In genomic region chr17:83953656-83954055, GRCm38 (mm10) we compare ENCODE assay signal across 7 mouse cellular contexts.
A peak's percentile ranks its signal among the peaks of the same experiment; 100 is the strongest.
DNase-seq lines count a peak whose midpoint lies in the region; ATAC-seq and TF ChIP-seq lines count a peak whose summit lies in the region.

No protein-coding gene starts in this region.

- H3K4me2 ChIP-seq in hindbrain, embryonic 16.5 days (ENCODE audit: low read length): no peak overlapping the region
- H3K4me2 ChIP-seq in liver, embryonic 16.5 days (ENCODE audit: low read depth, low read length): no peak overlapping the region

- H3K9me3 ChIP-seq in hindbrain, embryonic 16.5 days (ENCODE audit: control insufficient read depth, low read length): no peaks in the 10 kb centered on the region
- no peaks in the 10 kb centered on the region for H3K9me3 ChIP-seq in liver, embryonic 16.5 days (replicated peaks; ENCODE audit: control insufficient read depth, low read length)

- H3K36me3 ChIP-seq in hindbrain, embryonic 16.5 days (ENCODE audit: control insufficient read depth, insufficient read depth, low read length): no peaks in the 10 kb centered on the region
- H3K36me3 ChIP-seq in liver, embryonic 16.5 days (ENCODE audit: control insufficient read depth, insufficient read depth): no peaks in the 10 kb centered on the region

- H3K27me3 ChIP-seq in hindbrain, embryonic 16.5 days (replicated peaks; ENCODE audit: control insufficient read depth, insufficient read depth, low read length): no peaks in the 10 kb centered on the region; the same call in none of the 2 replicates
- H3K27me3 ChIP-seq in liver, embryonic 16.5 days (ENCODE audit: control insufficient read depth, insufficient read depth, low read depth, low read length): no peaks in the 10 kb centered on the region

- no peak overlapping the region; the same call in 1 of the 2 replicates for H3K9ac ChIP-seq in hindbrain, embryonic 16.5 days (ENCODE audit: low read depth, low read length)
- H3K9ac ChIP-seq in liver, embryonic 16.5 days (ENCODE audit: low read depth, low read length): no peak overlapping the region

- TF ChIP-seq POLR2A in cortical plate, adult 2 months (IDR thresholded peaks at IDR 0.05; ENCODE audit: extremely low read depth, insufficient read depth, low read length): no peak

- DNase-seq in Muller cell, postnatal 12 days (ENCODE audit: inconsistent ontology term): peak; percentile 81
- no peak for DNase-seq in right cerebral cortex, postnatal 25 days
- DNase-seq in B cell, adult 2 months: no peak
- DNase-seq in right cerebral cortex, postnatal 4 days: no peak

- ATAC-seq in hindbrain, embryonic 16.5 days: no peak
- ATAC-seq in liver, embryonic 16.5 days (ENCODE audit: low read depth): no peak

- H3K4me1 ChIP-seq in cortical plate, adult 2 months (ENCODE audit: control insufficient read depth, insufficient read depth, low read length): peaks cover 11% of the 10 kb centered on the region
- H3K4me1 ChIP-seq in hindbrain, embryonic 16.5 days (ENCODE audit: control insufficient read depth, insufficient read depth, low read depth, low read length): peaks cover 19% of the 10 kb centered on the region
- H3K4me1 ChIP-seq in liver, embryonic 16.5 days (ENCODE audit: control insufficient read depth, low read depth, low read length): peaks cover 35% of the 10 kb centered on the region

- no peak overlapping the region for H3K4me3 ChIP-seq in cortical plate, adult 2 months (ENCODE audit: insufficient read depth, low read length)
- H3K4me3 ChIP-seq in hindbrain, embryonic 16.5 days (ENCODE audit: low read length): no peak overlapping the region
- H3K4me3 ChIP-seq in liver, embryonic 16.5 days (ENCODE audit: low read depth, low read length): no peak overlapping the region

- no peak for TF ChIP-seq CTCF in cortical plate, adult 2 months (IDR thresholded peaks at IDR 0.05; ENCODE audit: extremely low read depth, insufficient read depth, low read length)

- 49% methylated on average over 7 of the region's 7 CpGs for WGBS in hindbrain, embryonic 16.5 days
- 56% methylated on average over 7 of the region's 7 CpGs for WGBS in liver, embryonic 16.5 days (ENCODE audit: insufficient replicate concordance)

- peak overlapping the region; percentile 49 for H3K27ac ChIP-seq in cortical plate, adult 2 months (ENCODE audit: insufficient read depth, low read length)
- H3K27ac ChIP-seq in hindbrain, embryonic 16.5 days (ENCODE audit: low read depth, low read length): peak overlapping the region; percentile 60
- H3K27ac ChIP-seq in liver, embryonic 16.5 days (ENCODE audit: low read length): peak overlapping the region; percentile 38; the same call in 1 of the 2 replicates
